Mouse (Mus musculus) stomach, embryonic 15.5 days (tissue): ENCODE measurements around the gene Rsph6a. TPM values are rescaled to one million over a fixed set of nuclear protein-coding genes. Genes with fewer than 3 reads are reported as not detected.
A peak's percentile ranks its signal among the peaks of the same experiment; 100 is the strongest.

ENCODE experiments used
- ATAC-seq: fragments of 200-750 bp; cut with Nextera tagmentation; 2 replicates; pipeline ENCODE4 v1.8.0; 2017; ENCODE audit warnings: low read depth, moderate number of reproducible peaks, moderate TSS enrichment; ENCODE audit not compliant: insufficient read depth, low FRiP score
- H3K27ac ChIP-seq: fragments of 300-500 bp; sonication (generic); 2 replicates; pipeline ENCODE4 v1.5.1; 2015; ENCODE audit warnings: mild to moderate bottlenecking, inconsistent platforms
- H3K27me3 ChIP-seq: fragments of 300-500 bp; sonication (generic); replicated peaks from 2 replicates; pipeline ENCODE4 v1.6.1; 2015; ENCODE audit warnings: inconsistent platforms
- H3K36me3 ChIP-seq: fragments of 300-500 bp; sonication (generic); 2 replicates; pipeline ENCODE4 v1.6.1; 2015; ENCODE audit warnings: inconsistent platforms
- H3K4me1 ChIP-seq: fragments of 300-500 bp; sonication (generic); 2 replicates; pipeline ENCODE4 v1.6.1; 2015; ENCODE audit warnings: inconsistent platforms
- H3K4me2 ChIP-seq: fragments of 300-500 bp; sonication (generic); 2 replicates; pipeline ENCODE4 v1.6.1; 2015; ENCODE audit warnings: mild to moderate bottlenecking, inconsistent platforms
- H3K4me3 ChIP-seq: fragments of 300-500 bp; sonication (generic); replicated peaks from 2 replicates; pipeline ENCODE4 v1.5.1; 2015; ENCODE audit warnings: inconsistent platforms
- H3K9ac ChIP-seq: fragments of 300-500 bp; sonication (generic); 2 replicates; pipeline ENCODE4 v1.6.1; 2015; ENCODE audit warnings: inconsistent platforms
- H3K9me3 ChIP-seq: fragments of 300-500 bp; sonication (generic); 2 replicates; pipeline ENCODE4 v1.6.1; 2016; ENCODE audit warnings: inconsistent platforms
- WGBS: fragments of 180-500 bp; shearing (Covaris S2); methylation state at CpG from one replicate; pipeline ENCODE4 v1.1.7; 2015; 5-methylcytosine and 5-hydroxymethylcytosine counted together
- polyA plus RNA-seq: library from polyadenylated mRNA; unstranded; fragments of >200 nt; fragmentation: Nextera tagmentation; extraction: Ambion mirVana; gene quantifications from 2 replicates; pipeline ENCODE4 v1.2.1, GENCODE M21; 2015

Gene Rsph6a
- polyA plus RNA-seq, 1 experiment from 2014 or later, result not detected

DNA sequence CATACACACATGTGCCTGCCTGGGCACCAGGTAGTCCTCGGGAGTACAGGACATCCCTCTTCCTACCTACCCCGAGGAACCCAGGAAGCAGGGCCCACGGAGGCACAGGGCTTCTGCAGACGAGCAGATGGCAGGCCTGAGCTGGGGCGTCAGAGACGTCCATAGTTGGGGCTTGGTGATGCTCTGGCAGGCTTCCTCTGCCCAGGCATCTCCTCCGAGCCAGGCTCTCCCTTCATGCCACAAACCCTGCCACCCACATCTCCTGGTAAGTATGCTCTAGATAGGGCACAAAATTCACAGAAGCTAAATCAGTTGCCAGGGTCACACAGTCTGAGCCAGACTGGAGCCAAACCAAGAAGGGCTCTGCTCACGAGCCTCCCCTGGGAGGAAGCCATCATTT, 4.3 kb upstream of the Rsph6a start:
- no peak for ATAC-seq
- 88% methylated on average over 8 of the region's 8 CpGs for WGBS
- Histone ChIP-seq H3K4me2 (no peak overlapping the region), H3K36me3 (peaks cover 59% of the 10 kb centered on the region), H3K4me1 (0 out of 2 replicates have a peak, but pooled peaks cover 5% of the 10 kb centered on the region), H3K9ac (no peak overlapping the region), H3K9me3 (no peaks in the 10 kb centered on the region), H3K4me3 (no peak overlapping the region), H3K27ac (no peak overlapping the region), H3K27me3 (no peaks in the 10 kb centered on the region)

DNA sequence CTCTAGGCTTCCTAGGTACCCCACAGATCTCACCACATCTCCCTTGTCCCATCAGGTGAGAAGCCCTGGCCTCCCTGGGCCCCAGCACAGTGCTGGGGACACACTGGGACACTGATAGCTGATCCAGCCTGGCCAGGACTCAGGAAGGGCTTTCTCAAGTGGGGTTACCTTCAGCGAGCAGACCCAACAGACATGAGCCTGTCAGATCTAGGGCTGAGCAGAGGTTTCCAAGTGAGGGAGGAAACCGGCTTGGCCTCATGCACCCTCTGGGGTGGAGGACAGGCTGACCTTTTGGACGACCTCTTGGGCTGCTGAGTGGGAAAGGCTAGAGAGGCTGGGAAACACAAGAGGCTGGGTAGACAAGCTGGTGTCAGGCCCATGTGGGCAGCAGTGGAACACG, 3.3 kb upstream of the Rsph6a start:
- no peak overlapping the region for H3K4me3 ChIP-seq
- H3K9me3 ChIP-seq, result no peaks in the 10 kb centered on the region
- H3K27ac ChIP-seq, result no peak overlapping the region
- peaks cover 50% of the 10 kb centered on the region for H3K36me3 ChIP-seq
- H3K27me3 ChIP-seq, result no peaks in the 10 kb centered on the region
- 66% methylated on average over 4 of the region's 4 CpGs for WGBS
- no peak overlapping the region for H3K4me2 ChIP-seq
- no peak overlapping the region for H3K9ac ChIP-seq
- 0 out of 2 replicates have a peak, but pooled peaks cover 5% of the 10 kb centered on the region for H3K4me1 ChIP-seq
- no peak for ATAC-seq

GRCm38 (mm10) chr7:19052345-19053135, 1.9 kb upstream of the Rsph6a start:
- no peaks in the 10 kb centered on the region for H3K9me3 ChIP-seq
- no peak overlapping the region for H3K4me3 ChIP-seq
- no peak overlapping the region for H3K9ac ChIP-seq
- ATAC-seq, result no peak
- no peaks in the 10 kb centered on the region for H3K27me3 ChIP-seq
- H3K36me3 ChIP-seq, result peaks cover 37% of the 10 kb centered on the region; the same call in 1 of the 2 replicates
- H3K27ac ChIP-seq, result no peak overlapping the region
- H3K4me2 ChIP-seq, result no peak overlapping the region
- H3K4me1 ChIP-seq, result 0 out of 2 replicates have a peak, but pooled peaks cover 5% of the 10 kb centered on the region
- 83% methylated on average over 15 of the region's 15 CpGs for whole genome bisulfite sequencing

GRCm38 (mm10) chr7:19053136-19053532, 1.4 kb upstream of the Rsph6a start:
- 87% methylated on average over 7 of the region's 7 CpGs for WGBS
- H3K9ac ChIP-seq, result no peak overlapping the region
- no peak for ATAC-seq
- H3K4me1 ChIP-seq, result 0 out of 2 replicates have a peak, but pooled peaks cover 5% of the 10 kb centered on the region
- no peak overlapping the region for H3K27ac ChIP-seq
- no peaks in the 10 kb centered on the region for H3K9me3 ChIP-seq
- peaks cover 34% of the 10 kb centered on the region; the same call in 1 of the 2 replicates for H3K36me3 ChIP-seq
- no peaks in the 10 kb centered on the region for H3K27me3 ChIP-seq
- no peak overlapping the region for H3K4me2 ChIP-seq
- H3K4me3 ChIP-seq, result no peak overlapping the region

GRCm38 (mm10) chr7:19054777-19055076, 237 bp downstream of the Rsph6a start:
- H3K4me1 ChIP-seq, result 0 out of 2 replicates have a peak, but pooled peaks cover 5% of the 10 kb centered on the region
- peaks cover 25% of the 10 kb centered on the region; the same call in 1 of the 2 replicates for H3K36me3 ChIP-seq
- no peak overlapping the region for H3K9ac ChIP-seq
- peak overlapping the region; percentile 37 for H3K4me2 ChIP-seq
- no peak overlapping the region for H3K27ac ChIP-seq
- ATAC-seq, result no peak
- H3K4me3 ChIP-seq, result no peak overlapping the region
- 70% methylated on average over 9 of the region's 9 CpGs for WGBS
- no peaks in the 10 kb centered on the region for H3K9me3 ChIP-seq
- no peaks in the 10 kb centered on the region for H3K27me3 ChIP-seq

DNA sequence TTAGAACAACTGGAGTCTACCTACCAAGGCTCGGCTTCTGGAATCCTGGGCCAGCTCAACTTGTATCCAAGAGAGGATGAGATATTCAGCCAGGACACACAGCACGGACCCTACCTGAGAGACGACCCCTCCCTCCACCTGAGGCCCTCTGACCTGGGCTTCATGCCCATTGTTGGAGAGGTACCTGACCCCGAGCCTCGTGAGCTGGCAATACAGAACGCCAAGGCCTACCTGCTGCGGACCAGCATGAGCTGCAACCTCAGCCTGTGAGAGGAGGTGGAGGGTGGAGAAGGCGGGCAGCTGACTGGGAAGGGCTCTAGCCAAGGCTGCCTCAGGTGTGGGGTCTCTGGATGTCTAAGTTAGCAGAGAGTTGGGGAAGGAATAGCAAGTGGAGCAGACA, 618 bp downstream of the Rsph6a start:
- H3K27ac ChIP-seq, result no peak overlapping the region
- no peak overlapping the region for H3K4me2 ChIP-seq
- no peak for ATAC-seq
- no peak overlapping the region for H3K9ac ChIP-seq
- H3K4me3 ChIP-seq, result no peak overlapping the region
- WGBS, result 87% methylated on average over 8 of the region's 8 CpGs
- no peaks in the 10 kb centered on the region for H3K27me3 ChIP-seq
- no peaks in the 10 kb centered on the region for H3K9me3 ChIP-seq
- H3K36me3 ChIP-seq, result peaks cover 21% of the 10 kb centered on the region; the same call in 1 of the 2 replicates
- H3K4me1 ChIP-seq, result 0 out of 2 replicates have a peak, but pooled peaks cover 5% of the 10 kb centered on the region

DNA sequence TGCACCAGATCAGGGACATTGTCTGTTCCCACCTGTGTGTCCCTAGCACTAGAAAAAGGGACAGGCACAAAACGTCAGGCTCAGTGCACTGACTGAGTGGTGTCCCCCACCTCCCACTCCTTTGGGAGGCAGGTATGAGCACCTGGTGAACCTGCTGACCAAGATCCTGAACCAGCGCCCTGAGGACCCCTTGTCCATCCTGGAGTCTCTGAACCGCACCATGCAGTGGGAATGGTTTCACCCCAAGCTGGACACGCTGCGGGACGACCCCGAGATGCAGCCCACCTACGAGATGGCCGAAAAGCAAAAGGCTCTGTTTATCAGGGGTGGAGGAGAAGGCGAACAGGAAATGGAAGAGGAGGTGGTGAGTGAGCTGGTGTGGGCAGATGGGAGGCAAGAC, 2.9 kb downstream of the Rsph6a start:
- WGBS, result 80% methylated on average over 10 of the region's 10 CpGs
- no peak for ATAC-seq

GRCm38 (mm10) chr7:19065896-19066295, 11.4 kb downstream of the Rsph6a start:
- no peak overlapping the region for H3K9ac ChIP-seq

More for the DNA sequence above, 2.9 kb downstream of the Rsph6a start:
- H3K27me3 ChIP-seq, result no peaks in the 10 kb centered on the region
- H3K27ac ChIP-seq, result no peak overlapping the region
- H3K9me3 ChIP-seq, result no peaks in the 10 kb centered on the region
- H3K4me1 ChIP-seq, result 0 out of 2 replicates have a peak, but pooled peaks cover 5% of the 10 kb centered on the region
- no peak overlapping the region for H3K4me3 ChIP-seq
- 0 out of 2 replicates have a peak, but pooled peaks cover 6% of the 10 kb centered on the region for H3K36me3 ChIP-seq
- no peak overlapping the region for H3K9ac ChIP-seq
- no peak overlapping the region for H3K4me2 ChIP-seq

GRCm38 (mm10) chr7:19067063-19067462, 12.6 kb downstream of the Rsph6a start:
- Histone ChIP-seq H3K4me2 (no peak overlapping the region), H3K4me1 (no peaks in the 10 kb centered on the region), H3K27me3 (peaks cover 33% of the 10 kb centered on the region), H3K27ac (no peak overlapping the region), H3K4me3 (no peak overlapping the region), H3K9me3 (no peaks in the 10 kb centered on the region), H3K36me3 (no peaks in the 10 kb centered on the region), H3K9ac (no peak overlapping the region)
- no peak for ATAC-seq
- 36% methylated on average over 14 of the region's 14 CpGs for WGBS

More at GRCm38 (mm10) chr7:19065896-19066295, 11.4 kb downstream of the Rsph6a start:
- ATAC-seq, result no peak
- peak overlapping the region; percentile 31 for H3K4me2 ChIP-seq
- WGBS, result 43% methylated on average over 13 of the region's 13 CpGs
- H3K4me1 ChIP-seq, result no peaks in the 10 kb centered on the region
- 0 out of 2 replicates have a peak overlapping the region, but pooled peaks have one; percentile 1 for H3K4me3 ChIP-seq
- peaks cover 33% of the 10 kb centered on the region for H3K27me3 ChIP-seq
- H3K27ac ChIP-seq, result no peak overlapping the region
- no peaks in the 10 kb centered on the region for H3K9me3 ChIP-seq
- H3K36me3 ChIP-seq, result no peaks in the 10 kb centered on the region

DNA sequence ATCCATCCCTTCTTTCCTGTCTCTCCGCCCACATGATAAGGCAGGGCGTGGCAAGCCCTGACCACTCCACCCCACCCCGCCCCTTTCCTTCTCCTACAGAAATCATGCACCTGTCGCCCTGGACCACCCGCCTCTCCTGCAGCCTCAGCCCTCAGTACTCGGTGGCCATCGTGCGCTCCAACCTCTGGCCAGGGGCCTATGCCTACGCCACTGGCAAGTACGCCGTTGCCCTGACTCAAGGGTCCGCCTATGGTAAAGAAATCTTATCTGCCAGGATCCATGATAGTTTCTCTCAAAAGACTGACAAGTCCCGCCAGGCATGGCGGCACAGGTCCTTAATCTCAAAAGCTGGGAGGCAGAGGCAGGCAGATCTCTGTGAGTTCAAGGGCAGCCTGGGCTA, 13.4 kb downstream of the Rsph6a start:
- Histone ChIP-seq H3K4me2 (no peak overlapping the region), H3K4me3 (no peak overlapping the region), H3K36me3 (no peaks in the 10 kb centered on the region), H3K27ac (no peak overlapping the region), H3K4me1 (no peaks in the 10 kb centered on the region), H3K9me3 (no peaks in the 10 kb centered on the region), H3K27me3 (peaks cover 33% of the 10 kb centered on the region), H3K9ac (no peak overlapping the region)
- ATAC-seq, result no peak
- WGBS, result 58% methylated on average over 14 of the region's 14 CpGs

DNA sequence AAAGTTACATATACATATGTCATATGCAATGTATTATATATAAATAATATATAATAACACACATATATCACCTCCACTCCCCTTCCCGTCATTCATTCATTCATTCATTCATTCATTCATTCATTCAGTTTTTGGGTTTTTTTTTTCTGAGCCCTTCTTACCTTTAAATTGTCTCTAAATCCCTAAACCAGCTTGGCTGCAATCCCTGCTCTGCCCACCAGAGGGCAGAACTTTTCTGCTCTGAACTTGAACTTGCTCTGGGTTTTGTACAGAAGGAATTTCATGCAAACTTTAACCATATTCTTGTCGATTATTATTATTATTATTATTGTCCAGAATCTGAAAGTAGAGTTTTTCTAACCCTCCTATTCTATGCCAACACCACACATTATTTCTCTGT, 14.2 kb downstream of the Rsph6a start:
- Histone ChIP-seq H3K9me3 (no peaks in the 10 kb centered on the region), H3K4me3 (no peak overlapping the region), H3K9ac (no peak overlapping the region), H3K27me3 (peaks cover 33% of the 10 kb centered on the region), H3K4me2 (no peak overlapping the region), H3K27ac (no peak overlapping the region), H3K4me1 (no peaks in the 10 kb centered on the region), H3K36me3 (no peaks in the 10 kb centered on the region)
- WGBS, result 5% methylated on average over 2 of the region's 2 CpGs
- no peak for ATAC-seq

GRCm38 (mm10) chr7:19069500-19069899, 15.0 kb downstream of the Rsph6a start:
- ATAC-seq, result no peak
- Histone ChIP-seq H3K9me3 (no peaks in the 10 kb centered on the region), H3K4me2 (no peak overlapping the region), H3K36me3 (no peaks in the 10 kb centered on the region), H3K9ac (no peak overlapping the region), H3K4me1 (no peaks in the 10 kb centered on the region), H3K27me3 (peaks cover 30% of the 10 kb centered on the region), H3K4me3 (no peak overlapping the region), H3K27ac (no peak overlapping the region)
- WGBS, result 41% methylated on average over 3 of the region's 3 CpGs
